Mouse (Mus musculus): ENCODE measurements around the gene Ctrl. TPM values are rescaled to one million over a fixed set of nuclear protein-coding genes. Genes with fewer than 3 reads are reported as not detected.

Gene Ctrl
- total RNA-seq, 2 experiments from 2014 or later, result not detected

GRCm38 (mm10) chr8:105961101-105961500 lies 27.4 kb upstream of the Ctrl start:
- H3K27ac ChIP-seq, result no peak overlapping the region
- intact Hi-C loops (cut with DNase I), result no loop called here
- H3K4me3 ChIP-seq, result no peak overlapping the region
- TF ChIP-seq CTCF (IDR thresholded peaks at IDR 0.05), result no peak
- no peak for DNase-seq

DNA sequence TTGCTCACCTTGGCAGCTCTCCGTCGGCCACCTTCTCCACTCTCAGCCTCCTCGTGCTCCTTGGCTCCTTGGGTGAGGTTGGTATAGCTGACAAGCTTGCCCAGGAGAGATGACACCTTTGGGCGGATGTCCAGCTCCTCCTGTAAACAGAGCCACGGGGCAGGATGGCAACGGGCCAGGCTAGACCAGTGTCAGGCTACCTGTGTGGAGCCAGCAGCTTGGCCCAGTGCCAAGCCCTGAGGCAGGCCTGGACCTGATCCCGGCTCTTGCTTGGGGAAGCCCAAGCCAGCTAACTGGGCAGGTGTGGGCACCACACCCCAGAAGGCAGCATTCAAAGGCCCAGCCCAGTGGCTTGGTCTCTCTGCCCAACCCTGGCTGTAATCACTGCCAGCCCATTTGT lies 25.7 kb upstream of the Ctrl start:
- Histone ChIP-seq H3K27ac (peak overlapping the region; percentile 80), H3K4me3 (no peak overlapping the region)
- TF ChIP-seq CTCF (IDR thresholded peaks at IDR 0.05), result no peak
- intact Hi-C loops (cut with DNase I), result no loop called here
- DNase-seq, result peak; percentile 95

DNA sequence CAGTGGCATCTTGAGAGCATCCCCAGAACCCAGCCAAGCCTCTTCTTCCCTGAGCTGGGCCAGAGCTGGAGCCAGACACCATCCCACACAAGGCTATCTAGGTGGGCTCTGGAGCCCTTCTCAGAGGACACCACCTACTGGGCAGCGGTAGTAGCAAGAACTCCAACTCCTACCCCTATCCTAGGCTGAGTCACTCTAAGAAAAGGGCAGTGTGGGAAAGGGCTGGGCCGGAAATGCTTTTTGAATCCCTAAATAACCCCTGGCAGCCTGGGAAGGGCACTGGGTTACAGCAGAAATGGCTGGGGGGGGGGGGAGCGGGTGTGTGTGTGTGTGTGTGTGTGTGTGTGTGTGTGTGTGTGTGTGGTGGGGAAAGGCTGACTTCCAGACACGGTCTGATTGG lies 24.2 kb upstream of the Ctrl start:
- intact Hi-C loops (cut with DNase I), result no loop called here
- TF ChIP-seq CTCF (IDR thresholded peaks at IDR 0.05), result peak; percentile 50
- peak; percentile 61 for DNase-seq
- H3K4me3 ChIP-seq, result peak overlapping the region; percentile 15; the same call in 1 of the 2 replicates
- H3K27ac ChIP-seq, result peak overlapping the region; percentile 80

DNA sequence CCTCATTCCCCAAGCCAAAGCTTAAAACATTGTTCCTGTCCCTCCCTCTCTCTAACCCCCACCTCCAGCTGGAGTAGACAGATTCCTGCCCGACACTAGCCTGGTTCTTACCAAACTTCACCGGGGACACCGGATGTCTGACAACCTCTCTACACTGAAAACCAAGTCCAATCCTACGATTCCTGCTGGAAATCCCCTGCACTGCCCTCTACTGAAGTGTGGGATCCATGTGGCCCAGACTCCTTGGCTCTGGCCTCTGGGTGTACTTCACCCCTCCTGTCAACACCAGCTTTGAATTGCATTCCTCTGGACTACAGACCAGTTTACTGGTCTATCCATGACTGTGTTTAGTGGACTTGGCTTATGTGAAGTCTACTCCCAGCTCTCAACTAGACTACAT lies 22.9 kb upstream of the Ctrl start:
- H3K27ac ChIP-seq, result peak overlapping the region; percentile 46
- intact Hi-C loops (cut with DNase I), result no loop called here
- TF ChIP-seq CTCF (IDR thresholded peaks at IDR 0.05), result no peak

DNA sequence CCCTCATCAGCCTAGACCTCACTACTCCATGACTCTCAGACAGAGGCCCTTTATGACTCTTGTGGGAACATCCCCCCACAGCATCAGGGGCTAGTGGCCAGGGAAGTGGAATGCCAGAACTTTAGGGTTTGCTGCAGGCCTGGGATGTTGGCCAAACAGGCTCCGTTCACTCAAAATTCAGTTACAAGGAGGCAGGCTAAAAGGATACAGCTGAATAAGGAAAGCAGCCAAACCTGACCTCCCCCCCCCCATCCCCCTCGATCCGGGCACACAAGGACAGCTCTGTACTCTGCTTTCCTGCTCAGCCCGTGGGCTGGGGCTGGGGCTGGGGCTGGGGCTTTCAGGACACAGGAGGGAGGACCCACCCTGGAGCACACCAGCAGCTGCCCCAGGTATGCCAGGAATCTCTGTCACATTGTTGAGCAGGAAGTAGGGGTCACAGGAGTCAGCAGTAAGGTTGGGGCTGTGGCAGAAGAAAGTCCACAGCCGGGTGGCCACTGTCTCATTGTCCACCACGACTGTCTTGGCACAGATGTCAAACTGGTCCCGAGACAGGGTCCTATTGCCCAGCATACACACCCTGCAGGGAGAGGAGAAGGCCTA lies 17.5 kb upstream of the Ctrl start:
- intact Hi-C loops (cut with DNase I), result no loop called here
- DNase-seq, result no peak
- TF ChIP-seq CTCF (IDR thresholded peaks at IDR 0.05), result no peak
- peak overlapping the region; percentile 68 for H3K27ac ChIP-seq
- no peak overlapping the region for H3K4me3 ChIP-seq

More for the DNA sequence above, 22.9 kb upstream of the Ctrl start:
- DNase-seq, result no peak
- no peak overlapping the region for H3K4me3 ChIP-seq

DNA sequence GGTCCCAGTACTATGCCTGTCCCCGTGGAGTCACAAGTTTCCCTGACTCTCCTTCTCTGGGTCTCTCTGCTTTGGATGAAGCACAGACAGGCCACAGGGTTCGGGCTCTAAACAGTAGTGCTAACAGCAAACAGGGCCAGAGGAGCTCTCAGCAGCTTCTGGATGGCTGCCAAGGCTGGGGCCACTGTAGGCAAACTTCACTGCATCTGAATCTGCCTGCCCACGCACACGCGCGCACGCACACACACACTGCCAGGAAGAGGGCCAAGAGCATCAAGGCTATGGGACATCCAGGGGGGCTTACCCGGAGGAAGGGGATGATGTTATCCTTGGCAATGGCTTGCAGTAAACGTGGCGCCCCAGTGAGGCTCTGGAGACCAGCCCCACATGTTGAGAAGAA lies 15.7 kb upstream of the Ctrl start:
- H3K4me3 ChIP-seq, result no peak overlapping the region
- intact Hi-C loops (cut with DNase I), result no loop called here
- no peak for TF ChIP-seq CTCF (IDR thresholded peaks at IDR 0.05)
- H3K27ac ChIP-seq, result 0 out of 2 replicates have a peak overlapping the region, but pooled peaks have one; percentile 3
- no peak for DNase-seq

GRCm38 (mm10) chr8:105943321-105943739 lies 9.7 kb upstream of the Ctrl start, which contains the start of gene Lcat:
Gene Lcat, minus strand, starts transcription at chr8:105943382.
- DNase-seq, result no peak
- TF ChIP-seq CTCF (IDR thresholded peaks at IDR 0.05), result no peak
- Histone ChIP-seq H3K4me3 (no peak within 1 kb of the TSS), H3K27ac (no peak within 1 kb of the TSS)
- intact Hi-C loops (cut with DNase I), result no loop called here

GRCm38 (mm10) chr8:105942542-105942941 lies 8.9 kb upstream of the Ctrl start:
- no peak overlapping the region for H3K27ac ChIP-seq
- no peak for TF ChIP-seq CTCF (IDR thresholded peaks at IDR 0.05)
- no peak overlapping the region for H3K4me3 ChIP-seq
- intact Hi-C loops (cut with DNase I), result no loop called here
- DNase-seq, result no peak

DNA sequence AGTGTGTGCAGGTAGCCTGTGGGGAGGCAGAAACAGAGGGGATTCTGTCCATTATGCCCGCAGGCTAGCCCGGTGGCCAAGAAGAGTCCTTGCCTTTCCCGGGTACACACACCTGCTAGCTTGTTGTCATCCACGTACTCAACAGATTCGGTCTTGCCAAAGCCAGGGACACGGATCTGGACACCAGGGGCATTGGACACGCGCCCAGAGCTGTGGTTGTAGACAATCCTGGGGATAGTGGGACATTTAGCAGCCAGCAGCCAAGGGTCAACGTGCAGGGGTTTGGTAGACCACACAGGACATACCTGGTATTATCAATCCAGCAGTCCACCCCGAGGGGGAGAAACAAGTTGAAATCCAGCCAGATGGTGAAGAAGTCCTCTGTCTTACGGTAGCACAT lies 8.4 kb upstream of the Ctrl start:
- no peak for TF ChIP-seq CTCF (IDR thresholded peaks at IDR 0.05)
- Histone ChIP-seq H3K27ac (no peak overlapping the region), H3K4me3 (no peak overlapping the region)
- DNase-seq, result no peak
- intact Hi-C loops (cut with DNase I), result no loop called here

DNA sequence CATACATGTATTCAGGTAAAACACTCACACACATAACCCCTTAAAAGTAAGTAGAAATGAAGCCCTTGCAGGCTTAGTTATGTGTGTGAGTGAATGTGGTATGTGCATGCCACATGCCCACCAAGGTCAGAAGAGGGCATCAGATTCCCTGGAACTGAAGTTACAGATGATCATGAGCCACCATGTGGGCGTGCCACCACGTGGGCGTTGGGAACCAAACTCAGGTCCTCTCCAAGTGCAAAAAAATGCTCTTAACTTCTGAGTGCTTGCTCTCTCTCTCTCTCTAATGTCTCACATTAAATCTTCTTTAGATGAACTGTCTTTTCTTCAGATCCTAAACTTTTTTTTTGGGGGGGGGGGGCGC lies 4.6 kb upstream of the Ctrl start, which contains the start of gene Psmb10:
Gene Psmb10, minus strand, starts transcription at position 139 of the 364 bp plus-strand sequence.
- peak within 1 kb of the TSS; percentile 94 for H3K27ac ChIP-seq
- intact Hi-C loops (cut with DNase I), result loop anchor here (5.0 kb wide), 1 partner anchor 74 kb away; the partner anchor contains the start of gene Ddx28
- DNase-seq, result no peak
- TF ChIP-seq CTCF (IDR thresholded peaks at IDR 0.05), result no peak; the same call in 1 of the 2 replicates
- H3K4me3 ChIP-seq, result peak within 1 kb of the TSS; percentile 86

- Histone ChIP-seq H3K4me3 (peak overlapping the region; percentile 86), H3K27ac (peak overlapping the region; percentile 94)
- intact Hi-C loops (cut with DNase I), result loop anchor here (5.0 kb wide), 1 partner anchor 75 kb away; the partner anchor contains the start of gene Ddx28
- no peak for TF ChIP-seq CTCF (IDR thresholded peaks at IDR 0.05)
- DNase-seq, result peak; percentile 63
Measured at GRCm38 (mm10) chr8:105937496-105938305, 4.0 kb upstream of the Ctrl start.

DNA sequence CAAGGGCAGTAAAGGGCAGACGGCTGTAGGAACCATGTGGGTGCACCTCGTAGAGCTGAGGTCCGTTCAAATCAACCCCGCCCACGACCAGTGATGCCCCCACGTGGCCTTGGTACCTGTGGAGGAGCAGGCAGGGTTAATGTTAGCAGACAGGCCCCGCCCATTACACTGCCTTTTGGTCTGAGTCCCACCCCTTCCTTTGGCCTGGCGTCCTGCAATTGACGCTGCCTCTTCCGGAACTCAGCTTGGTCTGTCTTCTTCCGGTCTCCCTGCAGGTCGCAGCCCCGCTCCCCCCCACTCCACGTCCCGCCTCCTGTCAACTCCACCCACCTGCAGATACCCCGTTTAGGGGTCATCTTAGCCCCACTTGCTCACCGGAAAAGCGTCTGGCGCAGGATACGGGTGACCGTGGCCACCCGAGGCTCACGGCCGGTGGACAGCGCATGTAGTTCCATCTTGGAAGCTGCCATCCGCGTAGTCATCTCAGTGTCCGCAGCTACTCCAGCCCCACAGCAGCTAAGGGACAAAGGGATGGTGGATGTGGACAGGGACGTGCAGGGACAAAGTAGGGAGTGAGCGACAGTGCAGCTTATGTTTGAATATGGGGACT lies 3.3 kb upstream of the Ctrl start:
- Histone ChIP-seq H3K4me3 (peak overlapping the region; percentile 86), H3K27ac (peak overlapping the region; percentile 94)
- peak; percentile 92 for DNase-seq
- no peak for TF ChIP-seq CTCF (IDR thresholded peaks at IDR 0.05)
- intact Hi-C loops (cut with DNase I), result loop anchor here (5.0 kb wide), 1 partner anchor 75 kb away; the partner anchor contains the start of gene Ddx28

Measured in gastrocnemius, adult 2 months (tissue).